Comparison of ENCODE assay signal across 8 mouse cellular contexts in the genomic region with DNA sequence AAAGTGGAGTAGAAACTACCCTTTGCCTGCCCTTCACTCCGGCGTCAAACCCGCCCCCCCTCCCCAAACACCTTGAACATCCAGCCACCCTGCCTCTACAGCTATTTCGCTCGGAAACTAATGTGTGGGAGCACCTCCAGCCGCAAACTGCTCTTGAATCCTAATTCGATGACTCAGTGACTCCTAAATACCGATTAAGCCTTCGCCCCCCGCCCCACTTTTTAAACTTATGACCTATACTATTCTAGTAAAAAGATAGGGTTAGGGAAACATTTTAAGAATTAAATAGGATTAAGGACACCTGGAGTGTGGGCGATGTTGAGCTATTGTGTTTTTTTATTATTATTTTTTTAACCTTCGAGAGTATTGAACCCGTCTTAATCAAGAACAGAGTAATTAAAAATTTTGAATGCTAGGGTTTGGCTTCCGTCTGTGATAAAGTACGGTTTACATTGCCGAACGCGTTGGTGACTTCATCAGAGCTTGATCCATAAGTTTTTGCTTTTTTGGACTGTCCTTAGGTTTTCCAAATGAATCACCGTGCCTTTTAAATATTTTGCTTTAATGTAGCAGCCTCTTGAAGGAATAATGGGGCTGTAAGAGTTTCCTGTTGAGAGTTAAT. TPM values are rescaled to one million over a fixed set of nuclear protein-coding genes. Genes with fewer than 3 reads are reported as not detected.
DNase-seq lines count a peak whose midpoint lies in the region; ATAC-seq and TF ChIP-seq lines count a peak whose summit lies in the region.

No protein-coding gene starts in this region.

- peak overlapping the region; percentile 69 for H3K4me2 ChIP-seq in embryonic facial prominence, embryonic 12.5 days (replicated peaks)
- H3K4me2 ChIP-seq in limb, embryonic 13.5 days (replicated peaks) = peak overlapping the region; percentile 67
- H3K4me2 ChIP-seq in stomach, postnatal 0 days (replicated peaks; ENCODE audit: low read depth) = peak overlapping the region; percentile 69

- ATAC-seq in embryonic facial prominence, embryonic 12.5 days (ENCODE audit: insufficient number of reproducible peaks, insufficient read depth, low FRiP score, low TSS enrichment) = no peak
- ATAC-seq in limb, embryonic 13.5 days (ENCODE audit: low FRiP score, low read depth) = no peak
- ATAC-seq in stomach, postnatal 0 days (ENCODE audit: low FRiP score, low TSS enrichment) = no peak

- H3K4me3 ChIP-seq in embryonic facial prominence, embryonic 12.5 days = peak overlapping the region; percentile 89
- H3K4me3 ChIP-seq in limb, embryonic 13.5 days = peak overlapping the region; percentile 83
- peak overlapping the region; percentile 90 for H3K4me3 ChIP-seq in stomach, postnatal 0 days (ENCODE audit: low read depth, low read length)

- H3K4me1 ChIP-seq in embryonic facial prominence, embryonic 12.5 days = peaks cover 11% of the 10 kb centered on the region; the same call in 1 of the 2 replicates
- H3K4me1 ChIP-seq in limb, embryonic 13.5 days = peaks cover 21% of the 10 kb centered on the region
- H3K4me1 ChIP-seq in stomach, postnatal 0 days (replicated peaks; ENCODE audit: control insufficient read depth, insufficient read depth) = no peaks in the 10 kb centered on the region

- intact Hi-C loops in heart, postnatal 10 days (cut with DNase I) = loop anchor here (2.0 to 5.0 kb wide), 5 partner anchors 103 to 221 kb away; no protein-coding TSS in a partner anchor

- H3K9ac ChIP-seq in embryonic facial prominence, embryonic 12.5 days = peak overlapping the region; percentile 99
- H3K9ac ChIP-seq in limb, embryonic 13.5 days = peak overlapping the region; percentile 100
- peak overlapping the region; percentile 97 for H3K9ac ChIP-seq in stomach, postnatal 0 days (ENCODE audit: low read length)

- peak; percentile 58 for DNase-seq in heart, adult 11 months
- no peak for DNase-seq in heart, postnatal 10 days
- peak; percentile 52 for DNase-seq in 416B (ENCODE audit: low read depth)
- no peak for DNase-seq in stomach, postnatal 0 days (ENCODE audit: low spot score)
- DNase-seq in right cerebral cortex, postnatal 14 days = no peak
- DNase-seq in adrenal gland, postnatal 14 days = no peak

- no peak for TF ChIP-seq CTCF in stomach, postnatal 0 days (IDR thresholded peaks at IDR 0.05; ENCODE audit: low read depth)

- WGBS in embryonic facial prominence, embryonic 12.5 days = under 1% methylated on average over 19 of the region's 19 CpGs
- under 1% methylated on average over 19 of the region's 19 CpGs for WGBS in limb, embryonic 13.5 days
- WGBS in stomach, postnatal 0 days = under 1% methylated on average over 19 of the region's 19 CpGs

- no peaks in the 10 kb centered on the region for H3K27me3 ChIP-seq in embryonic facial prominence, embryonic 12.5 days
- H3K27me3 ChIP-seq in limb, embryonic 13.5 days = no peaks in the 10 kb centered on the region
- no peaks in the 10 kb centered on the region for H3K27me3 ChIP-seq in stomach, postnatal 0 days (ENCODE audit: control insufficient read depth, insufficient read depth, low read length)

- H3K9me3 ChIP-seq in embryonic facial prominence, embryonic 12.5 days = no peaks in the 10 kb centered on the region
- no peaks in the 10 kb centered on the region for H3K9me3 ChIP-seq in limb, embryonic 13.5 days
- H3K9me3 ChIP-seq in stomach, postnatal 0 days (ENCODE audit: control insufficient read depth, low read length) = no peaks in the 10 kb centered on the region

- TF ChIP-seq EP300 in stomach, postnatal 0 days (optimal IDR thresholded peaks at IDR 0.05) = no peak

- peak overlapping the region; percentile 100 for H3K27ac ChIP-seq in embryonic facial prominence, embryonic 12.5 days
- H3K27ac ChIP-seq in limb, embryonic 13.5 days = peak overlapping the region; percentile 100
- H3K27ac ChIP-seq in stomach, postnatal 0 days (replicated peaks) = peak overlapping the region; percentile 99

- H3K36me3 ChIP-seq in embryonic facial prominence, embryonic 12.5 days = no peaks in the 10 kb centered on the region
- no peaks in the 10 kb centered on the region for H3K36me3 ChIP-seq in limb, embryonic 13.5 days
- no peaks in the 10 kb centered on the region for H3K36me3 ChIP-seq in stomach, postnatal 0 days (ENCODE audit: control insufficient read depth, insufficient read depth, low read length)

RNA-seq across cellular contexts. Expression of a gene that starts 0.9 kb away (rescaled TPM):
- 10 to 100 TPM; 23.7 to 30.8 TPM for total RNA-seq in heart, postnatal 10 days (2021)
- polyA plus RNA-seq in embryonic facial prominence, embryonic 12.5 days (2016; fragmentation: Nextera tagmentation; extraction: Ambion mirVana) = 26.4 and 27.0 TPM in 2 replicates
- 15.7 and 17.0 TPM in 2 replicates for polyA plus RNA-seq in limb, embryonic 13.5 days (2015; fragmentation: Nextera tagmentation; extraction: Ambion mirVana)
- 5.8 and 5.9 TPM in 2 replicates for polyA plus RNA-seq in stomach, postnatal 0 days (2015; fragmentation: Nextera tagmentation; extraction: Ambion mirVana)
- 63.9 and 64.1 TPM in 2 replicates for total RNA-seq in adrenal gland, postnatal 14 days (2021)

Comparison
In these comparisons a context has a peak if more than half of its experiments do, and no peak if none do; other contexts are left out.
1. DNase-seq: peak in heart, adult 11 months (single experiment) and 416B (single experiment); none in heart, postnatal 10 days (0 of 2), stomach, postnatal 0 days (single experiment), right cerebral cortex, postnatal 14 days (single experiment) and adrenal gland, postnatal 14 days (single experiment).
2. Peak in every context shown above with its lines, with median percentiles within 50 percentile points of each other: H3K27ac ChIP-seq, H3K4me2 ChIP-seq, H3K4me3 ChIP-seq and H3K9ac ChIP-seq.